Mouse (Mus musculus) central nervous system, embryonic 11.5 days (tissue): ENCODE data around the gene BC030867. TPM values are rescaled to one million over a fixed set of nuclear protein-coding genes. Genes with fewer than 3 reads are reported as not detected.

Experiments
- polyA plus RNA-seq: library from polyadenylated mRNA; depleted of rRNA; stranded (reverse); fragments of >200 nt; gene quantifications from 2 replicates; pipeline ENCODE4 v1.2.3, GENCODE M21; 2012; rRNA removed

BC030867 gene
- 14.9 and 17.9 TPM in 2 replicates for polyA plus RNA-seq

GRCm38 (mm10) chr11:102248630-102249230 is at the start of gene BC030867:
Gene BC030867 (plus strand): TSS chr11:102248882.

GRCm38 (mm10) chr11:102230006-102230741 is 18.5 kb upstream of the BC030867 start, which contains the start of gene Hdac5:
Gene Hdac5 (minus strand): TSS chr11:102230166.

GRCm38 (mm10) chr11:102268520-102269244 is 20.0 kb downstream of the BC030867 start, which contains the start of gene Asb16:
Gene Asb16 (plus strand): TSS chr11:102268743.

GRCm38 (mm10) chr11:102284501-102285094 is 35.9 kb downstream of the BC030867 start, which contains the start of gene Tmub2:
Gene Tmub2 (plus strand): TSS chr11:102284931.

GRCm38 (mm10) chr11:102296491-102297472 is 48.1 kb downstream of the BC030867 start, which contains the start of gene Atxn7l3:
Gene Atxn7l3 (minus strand): TSS chr11:102296631.

Other genes starting within 250 kb of the BC030867 start
- gene Mpp3, start 220.4 kb upstream of the BC030867 start, polyA plus RNA-seq, result 27.2 and 29.5 TPM in 2 replicates
- 0.18 and 0.27 TPM in 2 replicates for gene Cd300lg, start 207.4 kb upstream of the BC030867 start, polyA plus RNA-seq
- gene Mpp2, start 160.4 kb upstream of the BC030867 start, polyA plus RNA-seq, result 19.5 and 22.5 TPM in 2 replicates
- gene Ppy, start 147.6 kb upstream of the BC030867 start, polyA plus RNA-seq, result not detected in 2 replicates
- gene Pyy, start 141.1 kb upstream of the BC030867 start, polyA plus RNA-seq, result 1.8 and 4.3 TPM in 2 replicates
- 0.21 and 0.50 TPM in 2 replicates for gene Nags, start 103.4 kb upstream of the BC030867 start, polyA plus RNA-seq
- 33.5 and 34.9 TPM in 2 replicates for gene Tmem101, start 92.5 kb upstream of the BC030867 start, polyA plus RNA-seq
- 45.4 and 59.2 TPM in 2 replicates for gene Lsm12, start 63.6 kb upstream of the BC030867 start, polyA plus RNA-seq
- 34.9 and 38.5 TPM in 2 replicates for gene G6pc3, start 59.3 kb upstream of the BC030867 start, polyA plus RNA-seq
- gene Hdac5, start 18.7 kb upstream of the BC030867 start, polyA plus RNA-seq, result 62.5 and 110 TPM in 2 replicates
- 0.30 and 0.55 TPM in 2 replicates for gene Asb16, start 19.9 kb downstream of the BC030867 start, polyA plus RNA-seq
- gene Tmub2, start 36.0 kb downstream of the BC030867 start, polyA plus RNA-seq, result 31.0 and 49.3 TPM in 2 replicates
- 62.8 and 72.5 TPM in 2 replicates for gene Atxn7l3, start 47.7 kb downstream of the BC030867 start, polyA plus RNA-seq
- 89.8 and 217 TPM in 2 replicates for gene Ubtf, start 70.9 kb downstream of the BC030867 start, polyA plus RNA-seq
- gene Slc4a1, start 117.3 kb downstream of the BC030867 start, polyA plus RNA-seq, result 31.2 and 52.6 TPM in 2 replicates
- gene Rundc3a, start 144.5 kb downstream of the BC030867 start, polyA plus RNA-seq, result 89.0 and 259 TPM in 2 replicates
- gene Slc25a39, start 159.1 kb downstream of the BC030867 start, polyA plus RNA-seq, result 99.5 and 102 TPM in 2 replicates
- 43.8 and 51.9 TPM in 2 replicates for gene Grn, start 181.4 kb downstream of the BC030867 start, polyA plus RNA-seq
- gene Fam171a2, start 198.8 kb downstream of the BC030867 start, polyA plus RNA-seq, result 58.6 and 63.7 TPM in 2 replicates
- 12.7 and 21.3 TPM in 2 replicates for gene Itga2b, start 221.2 kb downstream of the BC030867 start, polyA plus RNA-seq